Mouse (Mus musculus) midbrain, embryonic 16.5 days (tissue): ENCODE measurements at regions not wholly inside any gene's neighbourhood (a gene's known extent, or its start where the extent isn't known, plus 50 kb on each side); places are given as distances from the start of the nearest gene placed in this dataset.
"Not testable (repeated sequence)": the region's sequence is repeated elsewhere in the genome, so short reads cannot be mapped to it uniquely, and the experiment has no call there.

Experiments used
- ATAC-seq: fragments of 200-750 bp; cut with Nextera tagmentation; 2 replicates; pipeline ENCODE4 v1.8.0; 2017; ENCODE audit warnings: moderate TSS enrichment
- H3K27ac ChIP-seq: fragments of 300-500 bp; sonication (generic); 2 replicates; pipeline ENCODE4 v1.5.1; 2014; ENCODE audit warnings: mild to moderate bottlenecking, low read length, mixed read lengths
- H3K27me3 ChIP-seq: fragments of 300-500 bp; sonication (generic); 2 replicates; pipeline ENCODE4 v1.6.1; 2014; ENCODE audit warnings: low read depth, low read length, mixed read lengths; ENCODE audit not compliant: control insufficient read depth, insufficient read depth
- H3K36me3 ChIP-seq: fragments of 300-500 bp; sonication (generic); 2 replicates; pipeline ENCODE4 v1.6.1; 2014; ENCODE audit warnings: mild to moderate bottlenecking, low read length, moderate library complexity, mixed read lengths; ENCODE audit not compliant: control insufficient read depth, insufficient read depth
- H3K4me1 ChIP-seq: fragments of 300-500 bp; sonication (generic); 2 replicates; pipeline ENCODE4 v1.6.1; 2014; ENCODE audit warnings: mild to moderate bottlenecking, low read length, mixed read lengths; ENCODE audit not compliant: control insufficient read depth, insufficient read depth
- H3K4me2 ChIP-seq: fragments of 300-500 bp; sonication (generic); 2 replicates; pipeline ENCODE4 v1.6.1; 2014; ENCODE audit warnings: mild to moderate bottlenecking, low read length, mixed read lengths
- H3K4me3 ChIP-seq: fragments of 300-500 bp; sonication (generic); 2 replicates; pipeline ENCODE4 v1.5.1; 2014; ENCODE audit warnings: low read depth, mild to moderate bottlenecking, low read length, moderate library complexity, mixed read lengths
- H3K9ac ChIP-seq: fragments of 300-500 bp; sonication (generic); 2 replicates; pipeline ENCODE4 v1.6.1; 2014; ENCODE audit warnings: low read depth, low read length, mixed read lengths
- H3K9me3 ChIP-seq: fragments of 300-500 bp; sonication (generic); replicated peaks from 2 replicates; pipeline ENCODE4 v1.6.1; 2014; ENCODE audit warnings: mild to moderate bottlenecking, low read length, mixed read lengths; ENCODE audit not compliant: control insufficient read depth, poor library complexity, severe bottlenecking
- WGBS: fragments of 180-500 bp; shearing (Covaris S2); extraction: QIAGEN DNeasy Blood & Tissue Kit; methylation state at CpG from one replicate; pipeline ENCODE4 v1.1.7; 2014; 5-methylcytosine and 5-hydroxymethylcytosine counted together

GRCm38 (mm10) chr14:53075937-53076336 lies 580.4 kb upstream of the Olfr1507 start:
- not testable (repeated sequence) for H3K9ac ChIP-seq, H3K36me3 ChIP-seq, H3K27ac ChIP-seq, ATAC-seq, H3K4me2 ChIP-seq, H3K27me3 ChIP-seq, H3K4me1 ChIP-seq, H3K4me3 ChIP-seq, H3K9me3 ChIP-seq
- WGBS: 90% methylated on average over 2 of the region's 2 CpGs

GRCm38 (mm10) chr14:53073126-53073525 lies 577.6 kb upstream of the Olfr1507 start:
- H3K27ac ChIP-seq, H3K4me2 ChIP-seq, H3K4me1 ChIP-seq, H3K36me3 ChIP-seq, H3K9me3 ChIP-seq, H3K27me3 ChIP-seq, ATAC-seq, H3K9ac ChIP-seq, H3K4me3 ChIP-seq: not testable (repeated sequence)
- 77% methylated on average over 6 of the region's 6 CpGs for WGBS

- not testable (repeated sequence) for H3K9me3 ChIP-seq, H3K36me3 ChIP-seq, H3K9ac ChIP-seq, H3K4me1 ChIP-seq, H3K4me2 ChIP-seq, H3K27ac ChIP-seq, H3K27me3 ChIP-seq, ATAC-seq, H3K4me3 ChIP-seq
- WGBS: no CpG with 5 or more reads among the region's 1 CpGs
These were observed 577.0 kb upstream of the Olfr1507 start for GRCm38 (mm10) chr14:53072502-53072901.

- H3K4me3 ChIP-seq, H3K27me3 ChIP-seq, H3K9me3 ChIP-seq, ATAC-seq, H3K36me3 ChIP-seq, H3K9ac ChIP-seq, H3K4me1 ChIP-seq, H3K4me2 ChIP-seq, H3K27ac ChIP-seq: not testable (repeated sequence)
- WGBS: 81% methylated on average over 2 of the region's 3 CpGs
These were observed 558.9 kb upstream of the Olfr1507 start for GRCm38 (mm10) chr14:53054439-53054838.

- H3K36me3 ChIP-seq, H3K4me2 ChIP-seq, H3K27ac ChIP-seq, ATAC-seq, H3K4me3 ChIP-seq, H3K27me3 ChIP-seq, H3K4me1 ChIP-seq, H3K9ac ChIP-seq, H3K9me3 ChIP-seq: not testable (repeated sequence)
- 90% methylated on average over 2 of the region's 3 CpGs for WGBS
These were observed 558.0 kb upstream of the Olfr1507 start for GRCm38 (mm10) chr14:53053465-53054123.

- not testable (repeated sequence) for H3K27ac ChIP-seq, ATAC-seq, H3K9ac ChIP-seq, H3K4me3 ChIP-seq, H3K4me2 ChIP-seq, H3K27me3 ChIP-seq, H3K4me1 ChIP-seq, H3K9me3 ChIP-seq, H3K36me3 ChIP-seq
- WGBS: 90% methylated on average over 3 of the region's 3 CpGs
These were observed 552.1 kb upstream of the Olfr1507 start for GRCm38 (mm10) chr14:53047683-53048082.

GRCm38 (mm10) chr14:53046975-53047374 lies 551.4 kb upstream of the Olfr1507 start:
- not testable (repeated sequence) for H3K4me2 ChIP-seq, H3K9me3 ChIP-seq, H3K9ac ChIP-seq, ATAC-seq, H3K27ac ChIP-seq, H3K27me3 ChIP-seq, H3K36me3 ChIP-seq, H3K4me3 ChIP-seq, H3K4me1 ChIP-seq
- WGBS: 100% methylated on average over 1 of the region's 1 CpGs

- H3K9me3 ChIP-seq, H3K9ac ChIP-seq, H3K4me1 ChIP-seq, ATAC-seq, H3K4me3 ChIP-seq, H3K27me3 ChIP-seq, H3K36me3 ChIP-seq, H3K4me2 ChIP-seq, H3K27ac ChIP-seq: not testable (repeated sequence)
- WGBS: 80% methylated on average over 3 of the region's 3 CpGs
These were observed 549.8 kb upstream of the Olfr1507 start for GRCm38 (mm10) chr14:53045331-53045730.

GRCm38 (mm10) chr14:53044101-53044500 lies 548.6 kb upstream of the Olfr1507 start:
- H3K9ac ChIP-seq, ATAC-seq, H3K9me3 ChIP-seq, H3K36me3 ChIP-seq, H3K27me3 ChIP-seq, H3K27ac ChIP-seq, H3K4me2 ChIP-seq, H3K4me3 ChIP-seq, H3K4me1 ChIP-seq: not testable (repeated sequence)
- 70% methylated on average over 4 of the region's 4 CpGs for WGBS
